Mouse (Mus musculus) cerebellum, postnatal 4 days (tissue): Measurements from ENCODE around the gene Myo3b.

Experiments
- DNase-seq, 2 experiments: peaks; one replicate each; pipeline ENCODE4 v3.0.0; 2022; ENCODE audit warnings: low spot score in 2 of 2, mixed read lengths in 1 of 2

Gene Myo3b

GRCm38 (mm10) chr2:70128590-70128989 lies 89.7 kb downstream of the Myo3b start:
- DNase-seq: no peak

- DNase-seq: no peak
Observed at GRCm38 (mm10) chr2:70129566-70129965, 90.6 kb downstream of the Myo3b start.

GRCm38 (mm10) chr2:70133281-70133680 lies 94.4 kb downstream of the Myo3b start:
- peak in 1 of 2 experiments; percentile 32 for DNase-seq

GRCm38 (mm10) chr2:70137226-70137998 lies 98.5 kb downstream of the Myo3b start:
- DNase-seq: peak in 1 of 2 experiments; percentile 71

- DNase-seq: no peak
Observed at GRCm38 (mm10) chr2:70143543-70144188, 104.7 kb downstream of the Myo3b start.

- DNase-seq: no peak
Observed at GRCm38 (mm10) chr2:70146993-70147581, 108.2 kb downstream of the Myo3b start.

GRCm38 (mm10) chr2:70148821-70149510 lies 110.0 kb downstream of the Myo3b start:
- no peak for DNase-seq

GRCm38 (mm10) chr2:70150399-70151035 lies 111.6 kb downstream of the Myo3b start:
- no peak for DNase-seq

- DNase-seq: no peak
Observed at GRCm38 (mm10) chr2:70151930-70152329, 113.0 kb downstream of the Myo3b start.

- DNase-seq: no peak
Observed at GRCm38 (mm10) chr2:70155226-70155836, 116.4 kb downstream of the Myo3b start.

GRCm38 (mm10) chr2:70159543-70159942 lies 120.6 kb downstream of the Myo3b start:
- no peak for DNase-seq

GRCm38 (mm10) chr2:70166231-70166630 lies 127.3 kb downstream of the Myo3b start:
- no peak for DNase-seq

- peak in 1 of 2 experiments; percentile 10 for DNase-seq
Observed at GRCm38 (mm10) chr2:70167944-70168935, 129.3 kb downstream of the Myo3b start.

- no peak for DNase-seq
Observed at GRCm38 (mm10) chr2:70170469-70170868, 131.5 kb downstream of the Myo3b start.

GRCm38 (mm10) chr2:70176823-70177708 lies 138.1 kb downstream of the Myo3b start:
- DNase-seq: no peak

- DNase-seq: no peak
Observed at GRCm38 (mm10) chr2:70177709-70178030, 138.7 kb downstream of the Myo3b start.

GRCm38 (mm10) chr2:70178241-70178640 lies 139.3 kb downstream of the Myo3b start:
- DNase-seq: no peak

GRCm38 (mm10) chr2:70182150-70182670 lies 143.3 kb downstream of the Myo3b start:
- DNase-seq: no peak

GRCm38 (mm10) chr2:70187040-70187439 lies 148.1 kb downstream of the Myo3b start:
- no peak for DNase-seq
